Mouse (Mus musculus) kidney, adult 2 months (tissue): Measurements from ENCODE around the gene Tbx6.

Source experiments
- CTCF ChIP-seq: fragments of 200-500 bp; conservative IDR thresholded peaks from 2 replicates; pipeline ENCODE4 v1.5.1; 2011; ENCODE audit warnings: low read depth, mild to moderate bottlenecking, control low read depth, low read length, moderate library complexity, mixed read lengths; ENCODE audit not compliant: insufficient read depth, insufficient read length
- POLR2A ChIP-seq: fragments of 200-500 bp; IDR thresholded peaks from one replicate; pipeline ENCODE4 v1.6.1; 2011; ENCODE audit warnings: low read depth, low read length, control low read depth

DNA sequence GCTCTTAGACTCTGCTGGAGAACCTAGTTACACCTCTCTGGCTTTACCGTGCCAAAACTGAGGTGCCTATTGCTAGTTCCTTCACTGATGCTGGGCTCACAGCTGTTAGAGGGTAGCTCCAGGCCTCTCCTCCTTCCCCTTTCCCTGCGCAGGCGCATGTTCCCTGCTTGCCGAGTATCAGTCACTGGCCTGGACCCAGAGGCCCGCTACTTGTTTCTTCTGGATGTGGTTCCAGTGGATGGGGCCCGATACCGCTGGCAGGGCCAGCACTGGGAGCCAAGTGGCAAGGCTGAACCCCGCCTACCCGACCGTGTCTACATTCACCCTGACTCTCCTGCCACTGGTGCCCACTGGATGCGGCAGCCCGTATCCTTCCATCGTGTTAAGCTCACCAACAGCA is 1.4 kb downstream of the Tbx6 start:
- TF ChIP-seq CTCF (no peak), POLR2A (no peak)
